Mouse (Mus musculus): Measurements from ENCODE around the gene Fam198a.

- TF ChIP-seq POLR2A (IDR thresholded peaks at IDR 0.05; ENCODE audit: extremely low read depth, insufficient read depth, low read length), result no peak
- TF ChIP-seq CTCF (IDR thresholded peaks at IDR 0.05; ENCODE audit: low read depth, low read length), result no peak
Observed at GRCm38 (mm10) chr9:121911196-121911595, 39.6 kb upstream of the Fam198a start.

Measured in liver, adult 2 months (tissue).